Mouse (Mus musculus) ES-E14 (cell line): ENCODE results near the gene Hc.

Experiments used
- CHD2 ChIP-seq: IDR thresholded peaks from 2 replicates; pipeline ENCODE4 v1.6.1; 2014; ENCODE audit warnings: mild to moderate bottlenecking, low read depth, low read length, inconsistent platforms
- HCFC1 ChIP-seq: IDR thresholded peaks from 2 replicates; pipeline ENCODE4 v1.6.1; 2012; ENCODE audit warnings: low read length, inconsistent platforms, borderline replicate concordance; ENCODE audit not compliant: insufficient read depth
- MAFK ChIP-seq: IDR thresholded peaks from 2 replicates; pipeline ENCODE4 v1.6.1; 2014; ENCODE audit warnings: mild to moderate bottlenecking, low read depth, low read length, inconsistent platforms; ENCODE audit not compliant: insufficient read depth
- ZC3H11A ChIP-seq: IDR thresholded peaks from 2 replicates; pipeline ENCODE4 v1.6.1; 2012; ENCODE audit warnings: low read depth, mild to moderate bottlenecking, inconsistent platforms, low read length, borderline replicate concordance
- ZNF384 ChIP-seq: IDR thresholded peaks from 2 replicates; pipeline ENCODE4 v1.6.1; 2012; ENCODE audit warnings: low read depth, low read length, inconsistent platforms

DNA sequence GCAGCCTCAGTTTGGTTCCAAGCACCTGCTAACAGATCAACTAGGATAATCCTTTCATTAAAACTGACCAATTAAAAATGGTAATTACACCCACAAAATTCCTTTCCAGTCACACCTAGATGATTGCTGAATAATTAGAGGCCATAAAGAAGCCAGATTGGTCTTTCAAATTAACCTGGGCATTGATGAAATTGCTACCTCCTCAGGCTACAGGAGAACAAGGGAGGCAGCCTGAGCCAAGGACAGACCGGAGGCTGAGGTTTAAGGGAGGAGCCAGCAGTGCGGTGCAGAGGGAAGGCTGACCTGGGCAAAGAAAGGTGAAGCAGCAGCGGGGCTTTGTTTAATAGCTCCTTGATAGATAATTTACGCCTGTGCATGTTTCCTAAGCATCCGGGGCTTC lies 123.8 kb downstream of the Hc start:
- no peak for TF ChIP-seq MAFK
- no peak for TF ChIP-seq CHD2
- no peak for TF ChIP-seq ZNF384
- TF ChIP-seq ZC3H11A: no peak
- no peak for TF ChIP-seq HCFC1
